10 mouse cellular contexts compared by ENCODE assay signal in the genomic region with DNA sequence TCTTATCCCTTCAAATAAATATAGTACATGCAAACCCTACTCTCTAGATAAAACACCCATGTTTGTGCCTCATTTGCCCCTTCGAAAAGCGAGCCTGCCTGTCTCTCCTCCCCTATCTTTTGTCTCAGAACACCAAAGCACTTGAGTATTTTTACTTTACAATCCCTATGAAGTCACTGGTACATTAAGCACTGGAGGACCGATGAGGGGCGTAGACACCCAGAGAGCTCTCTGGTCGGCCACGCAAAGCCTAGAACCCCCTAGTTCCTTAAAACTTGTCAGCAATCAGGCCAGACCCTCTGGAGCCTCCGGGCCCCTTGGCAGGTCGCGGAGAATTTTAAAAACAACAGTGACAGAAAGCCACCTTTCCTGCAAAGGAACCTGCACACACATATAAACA. TPM values are rescaled to one million over a fixed set of nuclear protein-coding genes. Genes with fewer than 3 reads are reported as not detected.
DNase-seq lines count a peak whose midpoint lies in the region; ATAC-seq and TF ChIP-seq lines count a peak whose summit lies in the region.
"Had no signal": no experiment of that assay in that cellular context is flagged by ENCODE, and none has a peak within 500 bp of the region (broad histone marks: within the 10 kb centered on the region; RNA-seq: fewer than 3 reads in every experiment).

No protein-coding gene starts in this region.

- H3K27me3 ChIP-seq in heart, embryonic 13.5 days (replicated peaks): peaks cover 14% of the 10 kb centered on the region
- peaks cover 6% of the 10 kb centered on the region; the same call in 1 of the 2 replicates for H3K27me3 ChIP-seq in forebrain, embryonic 12.5 days
- no peaks in the 10 kb centered on the region for H3K27me3 ChIP-seq in limb, embryonic 13.5 days

- TF ChIP-seq POLR2A in brain, embryonic 14.5 days (IDR thresholded peaks at IDR 0.05; ENCODE audit: borderline replicate concordance, extremely low read depth, insufficient read depth, insufficient read length, poor library complexity, severe bottlenecking): no peak

- peak overlapping the region; percentile 73 for H3K9ac ChIP-seq in heart, embryonic 13.5 days
- H3K9ac ChIP-seq in forebrain, embryonic 12.5 days: peak overlapping the region; percentile 61
- H3K9ac ChIP-seq in limb, embryonic 13.5 days: peak overlapping the region; percentile 36; the same call in 1 of the 2 replicates

- H3K9me3 ChIP-seq in heart, embryonic 13.5 days: no peaks in the 10 kb centered on the region
- H3K9me3 ChIP-seq in forebrain, embryonic 12.5 days: no peaks in the 10 kb centered on the region
- H3K9me3 ChIP-seq in limb, embryonic 13.5 days: no peaks in the 10 kb centered on the region

- ATAC-seq in heart, embryonic 13.5 days (ENCODE audit: extremely low read depth, insufficient number of reproducible peaks, low FRiP score, low TSS enrichment): no peak
- no peak for ATAC-seq in forebrain, embryonic 12.5 days (ENCODE audit: low FRiP score)
- ATAC-seq in limb, embryonic 13.5 days (ENCODE audit: low FRiP score, low read depth): no peak
- ATAC-seq in activated CD4-positive, CD25-positive, alpha-beta regulatory T cell, adult 4 months: no peak

- no peak overlapping the region; the same call in 1 of the 2 replicates for H3K27ac ChIP-seq in heart, embryonic 13.5 days (replicated peaks)
- H3K27ac ChIP-seq in forebrain, embryonic 12.5 days: no peak overlapping the region
- H3K27ac ChIP-seq in limb, embryonic 13.5 days: no peak overlapping the region

- intact Hi-C loops in heart, postnatal 36 days (cut with DNase I): no loop called here

- peak overlapping the region; percentile 84 for H3K4me2 ChIP-seq in heart, embryonic 13.5 days
- H3K4me2 ChIP-seq in forebrain, embryonic 12.5 days: peak overlapping the region; percentile 84
- H3K4me2 ChIP-seq in limb, embryonic 13.5 days (replicated peaks): peak overlapping the region; percentile 76

- H3K4me1 ChIP-seq in heart, embryonic 13.5 days: peaks cover 37% of the 10 kb centered on the region
- peaks cover 35% of the 10 kb centered on the region for H3K4me1 ChIP-seq in forebrain, embryonic 12.5 days
- H3K4me1 ChIP-seq in limb, embryonic 13.5 days: peaks cover 22% of the 10 kb centered on the region

- peak overlapping the region; percentile 75 for H3K4me3 ChIP-seq in heart, embryonic 13.5 days
- H3K4me3 ChIP-seq in forebrain, embryonic 12.5 days (replicated peaks): peak overlapping the region; percentile 90
- peak overlapping the region; percentile 87 for H3K4me3 ChIP-seq in limb, embryonic 13.5 days

- 40% methylated on average over 9 of the region's 9 CpGs for WGBS in heart, embryonic 13.5 days
- 26% methylated on average over 9 of the region's 9 CpGs for WGBS in forebrain, embryonic 12.5 days
- WGBS in limb, embryonic 13.5 days: 51% methylated on average over 9 of the region's 9 CpGs

- H3K36me3 ChIP-seq in heart, embryonic 13.5 days: no peaks in the 10 kb centered on the region
- H3K36me3 ChIP-seq in forebrain, embryonic 12.5 days (replicated peaks): no peaks in the 10 kb centered on the region
- no peaks in the 10 kb centered on the region for H3K36me3 ChIP-seq in limb, embryonic 13.5 days

- no peak for TF ChIP-seq CTCF in brain, embryonic 14.5 days (IDR thresholded peaks at IDR 0.05; ENCODE audit: borderline replicate concordance, extremely low read depth, insufficient read depth, insufficient read length)

- no peak for DNase-seq in heart, postnatal 36 days
- peak; percentile 47 for DNase-seq in brain, embryonic 14.5 days (ENCODE audit: low read depth)
- no peak for DNase-seq in thymus, postnatal 36 days
- DNase-seq in adrenal gland, postnatal 14 days: no peak
- DNase-seq: thymus, adult 2 months had no signal

RNA-seq across cellular contexts. Expression of gene Mark1, which starts 1.2 kb away (rescaled TPM):
- 1.5 and 1.9 TPM in 2 replicates for polyA plus RNA-seq in heart, embryonic 13.5 days (2015; fragmentation: Nextera tagmentation; extraction: Ambion mirVana)
- 1 to 10 TPM; 7.2 to 8.4 TPM for total RNA-seq in heart, postnatal 36 days (2021)
- polyA plus RNA-seq in brain, embryonic 14.5 days (2012; rRNA removed): 37.7 and 63.8 TPM in 2 replicates
- 8.2 and 8.4 TPM in 2 replicates for polyA plus RNA-seq in forebrain, embryonic 12.5 days (2016; fragmentation: Nextera tagmentation; extraction: Ambion mirVana)
- 3.4 and 3.8 TPM in 2 replicates for polyA plus RNA-seq in limb, embryonic 13.5 days (2015; fragmentation: Nextera tagmentation; extraction: Ambion mirVana)
- polyA plus RNA-seq in activated CD4-positive, CD25-positive, alpha-beta regulatory T cell, adult 4 months (2017; shearing (Covaris generic)): not detected
- total RNA-seq in adrenal gland, postnatal 14 days (2021): 8.2 and 8.9 TPM in 2 replicates
- total RNA-seq: neutrophil, adult 5-6 weeks had no signal
